In genomic region chr2:155946069-155946468, GRCm38 (mm10) we compare ENCODE assay signal across 8 mouse cellular contexts. TPM values are rescaled to one million over a fixed set of nuclear protein-coding genes. Genes with fewer than 3 reads are reported as not detected.
DNase-seq lines count a peak whose midpoint lies in the region; ATAC-seq and TF ChIP-seq lines count a peak whose summit lies in the region.

No protein-coding gene starts in this region.

- H3K9me3 ChIP-seq in hindbrain, embryonic 10.5 days, result no peaks in the 10 kb centered on the region
- no peaks in the 10 kb centered on the region for H3K9me3 ChIP-seq in hindbrain, embryonic 16.5 days (ENCODE audit: control insufficient read depth, low read length)
- H3K9me3 ChIP-seq in E14TG2a.4 (ENCODE audit: low read length), result no peaks in the 10 kb centered on the region
- no peaks in the 10 kb centered on the region for H3K9me3 ChIP-seq in stomach, postnatal 0 days (ENCODE audit: control insufficient read depth, low read length)

- H3K36me3 ChIP-seq in hindbrain, embryonic 10.5 days, result no peaks in the 10 kb centered on the region
- H3K36me3 ChIP-seq in hindbrain, embryonic 16.5 days (ENCODE audit: control insufficient read depth, insufficient read depth, low read length), result no peaks in the 10 kb centered on the region
- H3K36me3 ChIP-seq in E14TG2a.4 (ENCODE audit: insufficient read depth, low read length), result no peaks in the 10 kb centered on the region
- no peaks in the 10 kb centered on the region for H3K36me3 ChIP-seq in stomach, postnatal 0 days (ENCODE audit: control insufficient read depth, insufficient read depth, low read length)

- peak; percentile 87 for TF ChIP-seq CTCF in E14TG2a.4 (conservative IDR thresholded peaks at IDR 0.05; ENCODE audit: low read length)
- peak; percentile 91 for TF ChIP-seq CTCF in stomach, postnatal 0 days (IDR thresholded peaks at IDR 0.05; ENCODE audit: low read depth)

- TF ChIP-seq EP300 in stomach, postnatal 0 days (optimal IDR thresholded peaks at IDR 0.05), result no peak

- WGBS in hindbrain, embryonic 10.5 days, result 4% methylated on average over 7 of the region's 7 CpGs
- WGBS in hindbrain, embryonic 16.5 days, result 3% methylated on average over 7 of the region's 7 CpGs
- 5% methylated on average over 7 of the region's 7 CpGs for WGBS in stomach, postnatal 0 days

- H3K27me3 ChIP-seq in hindbrain, embryonic 10.5 days (ENCODE audit: insufficient read depth, poor library complexity, severe bottlenecking), result peaks cover 16% of the 10 kb centered on the region
- H3K27me3 ChIP-seq in hindbrain, embryonic 16.5 days (replicated peaks; ENCODE audit: control insufficient read depth, insufficient read depth, low read length), result no peaks in the 10 kb centered on the region; the same call in 1 of the 2 replicates
- peaks cover 36% of the 10 kb centered on the region for H3K27me3 ChIP-seq in E14TG2a.4 (ENCODE audit: insufficient read depth, low read length)
- H3K27me3 ChIP-seq in stomach, postnatal 0 days (ENCODE audit: control insufficient read depth, insufficient read depth, low read length), result no peaks in the 10 kb centered on the region

- peak; percentile 67 for DNase-seq in hindbrain, embryonic 10.5 days (ENCODE audit: low spot score)
- DNase-seq in cerebellum, adult 18-20 months, result peak; percentile 60 to 70
- peak; percentile 43 to 66 for DNase-seq in frontal cortex, postnatal 10 days (ENCODE audit: low spot score in 2 of 2)
- DNase-seq in layer of hippocampus, postnatal 36 days, result peak; percentile 30 to 58
- DNase-seq in stomach, postnatal 0 days (ENCODE audit: low spot score), result peak; percentile 86

- peaks cover 41% of the 10 kb centered on the region for H3K4me1 ChIP-seq in hindbrain, embryonic 10.5 days (replicated peaks)
- peaks cover 4% of the 10 kb centered on the region; the same call in 1 of the 2 replicates for H3K4me1 ChIP-seq in hindbrain, embryonic 16.5 days (ENCODE audit: control insufficient read depth, insufficient read depth, low read depth, low read length)
- peaks cover 70% of the 10 kb centered on the region for H3K4me1 ChIP-seq in E14TG2a.4 (replicated peaks; ENCODE audit: low read depth, low read length)
- peaks cover 2% of the 10 kb centered on the region; the same call in 1 of the 2 replicates for H3K4me1 ChIP-seq in stomach, postnatal 0 days (replicated peaks; ENCODE audit: control insufficient read depth, insufficient read depth)

- no peak for ATAC-seq in hindbrain, embryonic 16.5 days
- peak; percentile 61 for ATAC-seq in megakaryocyte-erythroid progenitor cell, adult 5-6 weeks (replicated peaks; ENCODE audit: low FRiP score, low TSS enrichment, poor library complexity, severe bottlenecking)
- peak; percentile 18; the same call in 1 of the 2 replicates for ATAC-seq in stomach, postnatal 0 days (ENCODE audit: low FRiP score, low TSS enrichment)

- H3K4me2 ChIP-seq in hindbrain, embryonic 16.5 days (ENCODE audit: low read length), result no peak overlapping the region
- no peak overlapping the region for H3K4me2 ChIP-seq in stomach, postnatal 0 days (replicated peaks; ENCODE audit: low read depth)

- H3K9ac ChIP-seq in hindbrain, embryonic 16.5 days (ENCODE audit: low read depth, low read length), result no peak overlapping the region
- H3K9ac ChIP-seq in stomach, postnatal 0 days (ENCODE audit: low read length), result no peak overlapping the region

- H3K4me3 ChIP-seq in hindbrain, embryonic 10.5 days, result no peak overlapping the region
- no peak overlapping the region for H3K4me3 ChIP-seq in hindbrain, embryonic 16.5 days (ENCODE audit: low read length)
- H3K4me3 ChIP-seq in E14TG2a.4 (replicated peaks; ENCODE audit: low read length), result no peak overlapping the region
- no peak overlapping the region for H3K4me3 ChIP-seq in stomach, postnatal 0 days (ENCODE audit: low read depth, low read length)

- no peak overlapping the region; the same call in 1 of the 2 replicates for H3K27ac ChIP-seq in hindbrain, embryonic 10.5 days
- no peak overlapping the region for H3K27ac ChIP-seq in hindbrain, embryonic 16.5 days (ENCODE audit: low read depth, low read length)
- H3K27ac ChIP-seq in stomach, postnatal 0 days (replicated peaks), result no peak overlapping the region

RNA-seq across cellular contexts. Expression of gene Gdf5, which starts 0.9 kb away (rescaled TPM):
- polyA plus RNA-seq in hindbrain, embryonic 10.5 days (2016; fragmentation: Nextera tagmentation; extraction: Ambion mirVana), result 0.42 and 1.1 TPM in 2 replicates
- 2.3 and 3.1 TPM in 2 replicates for polyA plus RNA-seq in hindbrain, embryonic 16.5 days (2015; fragmentation: Nextera tagmentation; extraction: Ambion mirVana)
- total RNA-seq in layer of hippocampus, postnatal 36 days (2021), result not detected
- total RNA-seq in megakaryocyte-erythroid progenitor cell, adult 5-6 weeks (2014; fragmentation: Nextera tagmentation), result not detected in 2 replicates
- total RNA-seq in megakaryocyte-erythroid progenitor cell, adult 5-6 weeks (2017), result not detected in 2 replicates
- 1.6 and 1.8 TPM in 2 replicates for polyA plus RNA-seq in stomach, postnatal 0 days (2015; fragmentation: Nextera tagmentation; extraction: Ambion mirVana)

RNA-seq across cellular contexts. Expression of gene Gm15557, which starts 5.5 kb away (rescaled TPM):
- not detected in 2 replicates for polyA plus RNA-seq in hindbrain, embryonic 10.5 days (2016; fragmentation: Nextera tagmentation; extraction: Ambion mirVana)
- polyA plus RNA-seq in hindbrain, embryonic 16.5 days (2015; fragmentation: Nextera tagmentation; extraction: Ambion mirVana), result not detected in 2 replicates
- not detected for total RNA-seq in layer of hippocampus, postnatal 36 days (2021)
- total RNA-seq in megakaryocyte-erythroid progenitor cell, adult 5-6 weeks (2014; fragmentation: Nextera tagmentation), result not detected in 2 replicates
- total RNA-seq in megakaryocyte-erythroid progenitor cell, adult 5-6 weeks (2017), result not detected in 2 replicates
- polyA plus RNA-seq in stomach, postnatal 0 days (2015; fragmentation: Nextera tagmentation; extraction: Ambion mirVana), result not detected in 2 replicates

RNA-seq across cellular contexts. Expression of gene Cep250, which starts 10.2 kb away (rescaled TPM):
- polyA plus RNA-seq in hindbrain, embryonic 10.5 days (2016; fragmentation: Nextera tagmentation; extraction: Ambion mirVana), result 21.6 and 27.6 TPM in 2 replicates
- polyA plus RNA-seq in hindbrain, embryonic 16.5 days (2015; fragmentation: Nextera tagmentation; extraction: Ambion mirVana), result 11.5 and 14.0 TPM in 2 replicates
- total RNA-seq in layer of hippocampus, postnatal 36 days (2021), result 10 to 100 TPM; 20.1 to 21.5 TPM
- 22.0 and 26.1 TPM in 2 replicates for total RNA-seq in megakaryocyte-erythroid progenitor cell, adult 5-6 weeks (2014; fragmentation: Nextera tagmentation)
- total RNA-seq in megakaryocyte-erythroid progenitor cell, adult 5-6 weeks (2017), result 23.9 and 27.9 TPM in 2 replicates
- 4.0 and 4.6 TPM in 2 replicates for polyA plus RNA-seq in stomach, postnatal 0 days (2015; fragmentation: Nextera tagmentation; extraction: Ambion mirVana)

RNA-seq across cellular contexts. Expression of gene Uqcc1, which starts 16.0 kb away (rescaled TPM):
- 73.7 and 77.4 TPM in 2 replicates for polyA plus RNA-seq in hindbrain, embryonic 10.5 days (2016; fragmentation: Nextera tagmentation; extraction: Ambion mirVana)
- polyA plus RNA-seq in hindbrain, embryonic 16.5 days (2015; fragmentation: Nextera tagmentation; extraction: Ambion mirVana), result 66.3 and 74.9 TPM in 2 replicates
- 10 to 100 TPM; 76.9 to 81.8 TPM for total RNA-seq in layer of hippocampus, postnatal 36 days (2021)
- total RNA-seq in megakaryocyte-erythroid progenitor cell, adult 5-6 weeks (2014; fragmentation: Nextera tagmentation), result 33.6 and 42.4 TPM in 2 replicates
- total RNA-seq in megakaryocyte-erythroid progenitor cell, adult 5-6 weeks (2017), result 63.6 and 72.4 TPM in 2 replicates
- 41.9 and 46.4 TPM in 2 replicates for polyA plus RNA-seq in stomach, postnatal 0 days (2015; fragmentation: Nextera tagmentation; extraction: Ambion mirVana)
